Mouse (Mus musculus): ENCODE data around the gene Galnt17.

Galnt17 gene

GRCm38 (mm10) chr5:131022396-131022993 lies 285.8 kb downstream of the Galnt17 start:
- no peak for DNase-seq (ENCODE audit: low spot score in 2 of 2)

- no peak for DNase-seq (ENCODE audit: low spot score in 2 of 2)
These were observed 287.4 kb downstream of the Galnt17 start for GRCm38 (mm10) chr5:131020936-131021335.

- no peak for DNase-seq (ENCODE audit: low spot score in 2 of 2)
These were observed 288.8 kb downstream of the Galnt17 start for GRCm38 (mm10) chr5:131019346-131019965.

- no peak for DNase-seq (ENCODE audit: low spot score in 2 of 2)
These were observed 292.2 kb downstream of the Galnt17 start for GRCm38 (mm10) chr5:131016066-131016465.

GRCm38 (mm10) chr5:131015341-131015740 lies 293.0 kb downstream of the Galnt17 start:
- DNase-seq (ENCODE audit: low spot score in 2 of 2): no peak

- DNase-seq (ENCODE audit: low spot score in 2 of 2): no peak
These were observed 294.5 kb downstream of the Galnt17 start for GRCm38 (mm10) chr5:131013816-131014215.

- DNase-seq (ENCODE audit: low spot score in 2 of 2): no peak
These were observed 295.2 kb downstream of the Galnt17 start for GRCm38 (mm10) chr5:131013101-131013500.

GRCm38 (mm10) chr5:131009510-131009909 lies 298.8 kb downstream of the Galnt17 start:
- no peak for DNase-seq (ENCODE audit: low spot score in 2 of 2)

- DNase-seq (ENCODE audit: low spot score in 2 of 2): no peak
These were observed 299.8 kb downstream of the Galnt17 start for GRCm38 (mm10) chr5:131008507-131008906.

GRCm38 (mm10) chr5:131007871-131008505 lies 300.3 kb downstream of the Galnt17 start:
- DNase-seq (ENCODE audit: low spot score in 2 of 2): peak in 1 of 2 experiments; percentile 47

GRCm38 (mm10) chr5:131007198-131007597 lies 301.1 kb downstream of the Galnt17 start:
- DNase-seq (ENCODE audit: low spot score in 2 of 2): peak; percentile 56 to 68

GRCm38 (mm10) chr5:131006524-131006923 lies 301.8 kb downstream of the Galnt17 start:
- no peak for DNase-seq (ENCODE audit: low spot score in 2 of 2)

GRCm38 (mm10) chr5:131000572-131000971 lies 307.7 kb downstream of the Galnt17 start:
- no peak for DNase-seq (ENCODE audit: low spot score in 2 of 2)

- DNase-seq (ENCODE audit: low spot score in 2 of 2): no peak
These were observed 329.0 kb downstream of the Galnt17 start for GRCm38 (mm10) chr5:130979321-130979720.

- DNase-seq (ENCODE audit: low spot score in 2 of 2): no peak
These were observed 329.4 kb downstream of the Galnt17 start for GRCm38 (mm10) chr5:130978871-130979270.

- no peak for DNase-seq (ENCODE audit: low spot score in 2 of 2)
These were observed 330.3 kb downstream of the Galnt17 start for GRCm38 (mm10) chr5:130977999-130978398.

GRCm38 (mm10) chr5:130952361-130952760 lies 355.9 kb downstream of the Galnt17 start:
- peak; percentile 39 to 45 for DNase-seq (ENCODE audit: low spot score in 2 of 2)

- DNase-seq (ENCODE audit: low spot score in 2 of 2): no peak
These were observed 357.4 kb downstream of the Galnt17 start for GRCm38 (mm10) chr5:130950894-130951400.

GRCm38 (mm10) chr5:130950421-130950820 lies 357.9 kb downstream of the Galnt17 start:
- no peak for DNase-seq (ENCODE audit: low spot score in 2 of 2)

GRCm38 (mm10) chr5:130949710-130950109 lies 358.6 kb downstream of the Galnt17 start:
- no peak for DNase-seq (ENCODE audit: low spot score in 2 of 2)

GRCm38 (mm10) chr5:130938911-130939608 lies 369.2 kb downstream of the Galnt17 start:
- peak in 1 of 2 experiments; percentile 34 for DNase-seq (ENCODE audit: low spot score in 2 of 2)

- DNase-seq (ENCODE audit: low spot score in 2 of 2): peak; percentile 40 to 43
These were observed 370.0 kb downstream of the Galnt17 start for GRCm38 (mm10) chr5:130938274-130938741.

Data from right cerebral cortex, adult 2 months (tissue).